Mouse (Mus musculus) Patski (cell line): ENCODE data around the gene Adamts9. TPM values are rescaled to one million over a fixed set of nuclear protein-coding genes. Genes with fewer than 3 reads are reported as not detected.

ENCODE experiments used
- ATAC-seq: fragments of 100-300 bp; one replicate; pipeline ENCODE4 v1.8.0; 2021
- CTCF ChIA-PET: fragments of 350-600 bp; sonication (Branson Sonifier 250); formaldehyde crosslinking; loops from one replicate; lab custom pipeline; 2022; ENCODE audit warnings: inconsistent platforms; lab: Charles Lee
- POLR2A ChIA-PET: fragments of 350-600 bp; sonication (Branson Sonifier 250); formaldehyde crosslinking; loops from one replicate; lab custom pipeline; 2022; ENCODE audit warnings: antibody characterized with exemption, inconsistent platforms; lab: Charles Lee
- DNase-seq: peaks from one replicate; pipeline ENCODE4 v3.0.0-alpha.2; 2011; ENCODE audit warnings: low read depth, low spot score
- H3K27me3 ChIP-seq: fragments of 371-371 bp; one replicate; pipeline ENCODE4 v1.5.1; 2021
- CTCF ChIP-seq: fragments of 100-300 bp; IDR thresholded peaks from one replicate; pipeline ENCODE4 v1.5.1; 2021
- in situ Hi-C: fragments of 300-500 bp; cut with MboI; formaldehyde crosslinking; loops from 3 replicates; pipeline ENCODE4 v1.11.1; 2018; ENCODE audit warnings: low pct_unique_long_range_greater_than_20kb, mixed read lengths
- polyA plus RNA-seq: library from polyadenylated mRNA; unstranded; gene quantifications from one replicate; pipeline ENCODE4 v1.2.3, GENCODE M21; 2021

Gene Adamts9
- polyA plus RNA-seq, 1 experiment from 2014 or later: 17.9 TPM

- ChIA-PET CTCF (interaction anchor here (1.3 kb wide), 1 partner anchor 11 kb away, joined by 3 read pairs; no protein-coding TSS in a partner anchor), POLR2A (no interaction called here)
- no peak for DNase-seq
- in situ Hi-C loops: no loop called here
- TF ChIP-seq CTCF: no peak
- no peaks in the 10 kb centered on the region for H3K27me3 ChIP-seq
- ATAC-seq: no peak
Measured at GRCm38 (mm10) chr6:92810628-92811027, 132.7 kb downstream of the Adamts9 start.

GRCm38 (mm10) chr6:92809818-92810217 lies 133.5 kb downstream of the Adamts9 start:
- ATAC-seq (no peak), DNase-seq (no peak)
- TF ChIP-seq CTCF: no peak
- H3K27me3 ChIP-seq: no peaks in the 10 kb centered on the region
- ChIA-PET CTCF (no interaction called here), POLR2A (no interaction called here)
- in situ Hi-C loops: no loop called here

GRCm38 (mm10) chr6:92804254-92804971 lies 138.9 kb downstream of the Adamts9 start:
- no peak for TF ChIP-seq CTCF
- DNase-seq: no peak

GRCm38 (mm10) chr6:92803213-92803612 lies 140.1 kb downstream of the Adamts9 start:
- no peak for TF ChIP-seq CTCF
- CTCF ChIA-PET: interaction anchor here (1.0 to 1.1 kb wide), 2 partner anchors 18 to 25 kb away, joined by 3 to 5 read pairs; no protein-coding TSS in a partner anchor
- ATAC-seq: peak; percentile 47

More at GRCm38 (mm10) chr6:92804254-92804971, 138.9 kb downstream of the Adamts9 start:
- in situ Hi-C loops: no loop called here
- H3K27me3 ChIP-seq: no peaks in the 10 kb centered on the region
- no peak for ATAC-seq
- ChIA-PET POLR2A (interaction anchor here (1.3 kb wide), 1 partner anchor 10 kb away, joined by 3 read pairs; no protein-coding TSS in a partner anchor), CTCF (interaction anchor here (1.1 kb wide), 1 partner anchor 24 kb away, joined by 3 read pairs; no protein-coding TSS in a partner anchor)

GRCm38 (mm10) chr6:92802421-92802820 lies 140.9 kb downstream of the Adamts9 start:
- TF ChIP-seq CTCF: no peak
- no peaks in the 10 kb centered on the region for H3K27me3 ChIP-seq
- ChIA-PET CTCF (interaction anchor here (1.0 kb wide), 1 partner anchor 26 kb away, joined by 3 read pairs; no protein-coding TSS in a partner anchor), POLR2A (no interaction called here)
- DNase-seq (no peak), ATAC-seq (no peak)
- in situ Hi-C loops: no loop called here

More at GRCm38 (mm10) chr6:92803213-92803612, 140.1 kb downstream of the Adamts9 start:
- in situ Hi-C loops: no loop called here
- peak; percentile 20 for DNase-seq
- POLR2A ChIA-PET: interaction anchor here (1.3 kb wide), 1 partner anchor 11 kb away, joined by 3 read pairs; no protein-coding TSS in a partner anchor
- no peaks in the 10 kb centered on the region for H3K27me3 ChIP-seq

GRCm38 (mm10) chr6:92801462-92801861 lies 141.8 kb downstream of the Adamts9 start:
- no peak for ATAC-seq
- in situ Hi-C loops: no loop called here
- no peaks in the 10 kb centered on the region for H3K27me3 ChIP-seq
- DNase-seq: no peak
- CTCF ChIA-PET: no interaction called here
- TF ChIP-seq CTCF: no peak
- POLR2A ChIA-PET: no interaction called here

GRCm38 (mm10) chr6:92793804-92794203 lies 149.5 kb downstream of the Adamts9 start:
- ATAC-seq (no peak), DNase-seq (no peak)
- no peak for TF ChIP-seq CTCF
- H3K27me3 ChIP-seq: no peaks in the 10 kb centered on the region
- ChIA-PET POLR2A (no interaction called here), CTCF (no interaction called here)
- in situ Hi-C loops: loop anchor here (25.0 kb wide), 3 partner anchors 1193 to 1668 kb away; no protein-coding TSS in a partner anchor

- H3K27me3 ChIP-seq: no peaks in the 10 kb centered on the region
- ATAC-seq (no peak), DNase-seq (peak; percentile 13)
- ChIA-PET CTCF (interaction anchor here (0.8 to 3.6 kb wide), 11 partner anchors 9 to 756 kb away, joined by 3 to 16 read pairs (median 3); no protein-coding TSS in a partner anchor), POLR2A (no interaction called here)
- in situ Hi-C loops: loop anchor here (5.0 to 25.0 kb wide), 4 partner anchors 660 to 1675 kb away; no protein-coding TSS in a partner anchor
- peak; percentile 92 for TF ChIP-seq CTCF
Measured at GRCm38 (mm10) chr6:92787376-92787712, 155.9 kb downstream of the Adamts9 start.

- in situ Hi-C loops: loop anchor here (5.0 to 25.0 kb wide), 4 partner anchors 660 to 1675 kb away; no protein-coding TSS in a partner anchor
- ATAC-seq: no peak
- CTCF ChIA-PET: interaction anchor here (0.8 to 3.6 kb wide), 10 partner anchors 8 to 757 kb away, joined by 3 to 16 read pairs (median 4); no protein-coding TSS in a partner anchor
- no peaks in the 10 kb centered on the region for H3K27me3 ChIP-seq
- DNase-seq: no peak
- TF ChIP-seq CTCF: no peak
- POLR2A ChIA-PET: no interaction called here
Measured at GRCm38 (mm10) chr6:92786701-92787375, 156.5 kb downstream of the Adamts9 start.

- DNase-seq: no peak
- no peak for ATAC-seq
- in situ Hi-C loops: loop anchor here (5.0 to 25.0 kb wide), 4 partner anchors 663 to 1678 kb away; no protein-coding TSS in a partner anchor
- H3K27me3 ChIP-seq: no peaks in the 10 kb centered on the region
- peak; percentile 85 for TF ChIP-seq CTCF
- ChIA-PET POLR2A (no interaction called here), CTCF (interaction anchor here (0.9 to 3.6 kb wide), 9 partner anchors 9 to 1680 kb away, joined by 3 to 16 read pairs (median 4); no protein-coding TSS in a partner anchor)
Measured at GRCm38 (mm10) chr6:92784782-92785181, 158.5 kb downstream of the Adamts9 start.
